Mouse (Mus musculus) MEL (cell line): ENCODE data around the gene Zfp11.

Source experiments
- BHLHE40 ChIP-seq: IDR thresholded peaks from 2 replicates; pipeline ENCODE4 v1.6.1; 2012; ENCODE audit warnings: low read depth, mild to moderate bottlenecking, inconsistent platforms, low read length, improper control_type of control experiment, borderline replicate concordance
- CTCF ChIP-seq, 3 experiments: IDR thresholded peaks in 2 of 3; conservative IDR thresholded peaks in 1 of 3; 2 replicates each; pipeline ENCODE4 v1.5.1; 2011 to 2012; ENCODE audit warnings: low read length in 3 of 3, low read depth in 2 of 3, mild to moderate bottlenecking in 2 of 3, improper control_type of control experiment in 1 of 3, inconsistent platforms in 1 of 3, mixed read lengths in 1 of 3, moderate library complexity in 1 of 3; ENCODE audit not compliant: control insufficient read depth in 1 of 3, insufficient read depth in 1 of 3, poor library complexity in 1 of 3, severe bottlenecking in 1 of 3
- EP300 ChIP-seq, 2 experiments: IDR thresholded peaks; 2 replicates each; pipeline ENCODE4 v1.6.1; 2011; ENCODE audit warnings: improper control_type of control experiment in 2 of 2, low read length in 2 of 2, low read depth in 1 of 2, mild to moderate bottlenecking in 1 of 2
- GABPA ChIP-seq: IDR thresholded peaks from 2 replicates; pipeline ENCODE4 v1.6.1; 2012; ENCODE audit warnings: low read depth, mild to moderate bottlenecking, inconsistent platforms, low read length, improper control_type of control experiment, moderate library complexity
- GATA1 ChIP-seq: IDR thresholded peaks from 2 replicates; pipeline ENCODE4 v1.6.1; 2011; ENCODE audit warnings: low read depth, low read length, improper control_type of control experiment
- MAX ChIP-seq: IDR thresholded peaks from 2 replicates; pipeline ENCODE4 v1.6.1; 2011; ENCODE audit warnings: low read length, improper control_type of control experiment
- NRF1 ChIP-seq: IDR thresholded peaks from 2 replicates; pipeline ENCODE4 v1.6.1; 2014; ENCODE audit warnings: low read depth, mild to moderate bottlenecking, inconsistent platforms, low read length, improper control_type of control experiment, moderate library complexity; ENCODE audit not compliant: poor library complexity, insufficient read depth, severe bottlenecking
- POLR2A ChIP-seq, 2 experiments: IDR thresholded peaks; 2 replicates each; pipeline ENCODE4 v1.6.1; 2011 to 2012; ENCODE audit warnings: low read length in 2 of 2, mild to moderate bottlenecking in 2 of 2, control low read depth in 1 of 2, improper control_type of control experiment in 1 of 2, low read depth in 1 of 2, moderate library complexity in 1 of 2; ENCODE audit not compliant: control insufficient read depth in 1 of 2, insufficient read depth in 1 of 2, poor library complexity in 1 of 2
- POLR2AphosphoS2 ChIP-seq: IDR thresholded peaks from 2 replicates; pipeline ENCODE4 v1.6.1; 2011; ENCODE audit warnings: low read length, improper control_type of control experiment
- SIN3A ChIP-seq: IDR thresholded peaks from 2 replicates; pipeline ENCODE4 v1.6.1; 2012; ENCODE audit warnings: low read length, improper control_type of control experiment, inconsistent platforms
- ZC3H11A ChIP-seq: IDR thresholded peaks from 2 replicates; pipeline ENCODE4 v1.6.1; 2012; ENCODE audit warnings: low read depth, mild to moderate bottlenecking, inconsistent platforms, low read length, improper control_type of control experiment

DNA sequence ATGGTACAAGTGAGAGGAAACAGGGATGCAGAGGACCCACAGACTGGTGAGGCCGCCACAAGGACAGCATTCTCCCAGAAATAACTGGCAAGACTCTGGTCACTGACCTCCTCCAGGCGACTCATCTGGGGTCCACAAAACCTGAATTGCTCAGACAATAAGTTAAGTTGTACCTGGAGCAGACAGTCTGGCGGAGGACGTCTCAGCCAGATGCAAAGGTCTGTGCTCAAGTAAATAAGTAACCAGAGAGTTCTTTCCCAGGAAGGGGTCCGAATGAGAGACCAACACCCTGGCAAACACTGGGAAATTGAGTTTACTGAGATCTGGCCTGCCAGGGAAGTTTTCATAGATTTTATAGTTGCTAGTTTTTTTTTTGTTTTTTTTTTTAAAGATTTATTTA, 48.5 kb downstream of the Zfp11 start:
- no peak for TF ChIP-seq GABPA
- no peak for TF ChIP-seq SIN3A
- TF ChIP-seq BHLHE40 = no peak
- TF ChIP-seq GATA1 = no peak
- TF ChIP-seq EP300 (IDR thresholded peaks at IDR 0.05; ENCODE audit: low read depth in 1 of 2, low read length in 2 of 2) = no peak
- no peak for TF ChIP-seq NRF1
- TF ChIP-seq POLR2A (IDR thresholded peaks at IDR 0.05; ENCODE audit: control insufficient read depth in 1 of 2, insufficient read depth in 1 of 2, low read depth in 1 of 2, low read length in 2 of 2, poor library complexity in 1 of 2) = no peak
- no peak for TF ChIP-seq CTCF (IDR thresholded peaks at IDR 0.05 in 2 of 3, conservative IDR thresholded peaks at IDR 0.05 in 1 of 3; ENCODE audit: control insufficient read depth in 1 of 3, insufficient read depth in 1 of 3, low read depth in 2 of 3, low read length in 3 of 3, poor library complexity in 1 of 3, severe bottlenecking in 1 of 3)
- TF ChIP-seq MAX = no peak
- TF ChIP-seq ZC3H11A = no peak
- TF ChIP-seq POLR2AphosphoS2 = no peak
